Mouse (Mus musculus) common myeloid progenitor, adult 5-6 weeks (primary cell): ENCODE data around the gene Rprd1b. TPM values are rescaled to one million over a fixed set of nuclear protein-coding genes. Genes with fewer than 3 reads are reported as not detected.

Experiments used
- ATAC-seq: replicated peaks from 2 replicates; pipeline ENCODE4 v1.8.0; 2016; ENCODE audit warnings: low read depth, mild to moderate bottlenecking, moderate TSS enrichment, inconsistent platforms; ENCODE audit not compliant: poor library complexity, severe bottlenecking
- total RNA-seq: library from RNA; stranded (forward); fragments of 200-1000, 187-1606 nt; gene quantifications from 2 replicates; pipeline ENCODE4 v1.2.3, GENCODE M21; 2017

Gene Rprd1b
- total RNA-seq, 1 experiment from 2014 or later, result 35.6 TPM

- no peak for ATAC-seq
These were observed 137.5 kb downstream of the Rprd1b start for GRCm38 (mm10) chr2:158165776-158166175.

GRCm38 (mm10) chr2:158166628-158167027 is 138.3 kb downstream of the Rprd1b start:
- peak; percentile 91 for ATAC-seq

- peak; percentile 31 for ATAC-seq
These were observed 139.4 kb downstream of the Rprd1b start for GRCm38 (mm10) chr2:158167496-158168205.

GRCm38 (mm10) chr2:158168741-158169211 is 140.5 kb downstream of the Rprd1b start:
- no peak for ATAC-seq

- ATAC-seq, result no peak
These were observed 141.1 kb downstream of the Rprd1b start for GRCm38 (mm10) chr2:158169351-158169750.

- ATAC-seq, result no peak
These were observed 141.5 kb downstream of the Rprd1b start for GRCm38 (mm10) chr2:158169771-158170170.

GRCm38 (mm10) chr2:158170394-158170793 is 142.1 kb downstream of the Rprd1b start:
- ATAC-seq, result no peak

GRCm38 (mm10) chr2:158174438-158174837 is 146.1 kb downstream of the Rprd1b start:
- ATAC-seq, result peak; percentile 37

- ATAC-seq, result peak; percentile 13
These were observed 146.7 kb downstream of the Rprd1b start for GRCm38 (mm10) chr2:158174958-158175357.

GRCm38 (mm10) chr2:158175433-158175832 is 147.1 kb downstream of the Rprd1b start:
- peak; percentile 77 for ATAC-seq

- ATAC-seq, result no peak
These were observed 148.5 kb downstream of the Rprd1b start for GRCm38 (mm10) chr2:158176763-158177162.

- ATAC-seq, result no peak
These were observed 149.3 kb downstream of the Rprd1b start for GRCm38 (mm10) chr2:158177574-158177973.

- no peak for ATAC-seq
These were observed 149.8 kb downstream of the Rprd1b start for GRCm38 (mm10) chr2:158178139-158178538.

GRCm38 (mm10) chr2:158178696-158179369 is 150.5 kb downstream of the Rprd1b start:
- ATAC-seq, result peak; percentile 39

- no peak for ATAC-seq
These were observed 151.2 kb downstream of the Rprd1b start for GRCm38 (mm10) chr2:158179370-158180111.

- ATAC-seq, result no peak
These were observed 152.5 kb downstream of the Rprd1b start for GRCm38 (mm10) chr2:158180797-158181196.

Other genes with a start within 250 kb of the Rprd1b start
- not detected in 2 replicates for gene Vstm2l, start 113.8 kb upstream of the Rprd1b start, total RNA-seq
- 23.9 and 32.5 TPM in 2 replicates for gene Tti1, start 64 bp upstream of the Rprd1b start, total RNA-seq
- 3.8 and 5.4 TPM in 2 replicates for gene Tgm2, start 117.9 kb downstream of the Rprd1b start, total RNA-seq
- gene D630003M21Rik, start 200.7 kb downstream of the Rprd1b start, total RNA-seq, result not detected in 2 replicates
- gene Bpi, start 229.6 kb downstream of the Rprd1b start, total RNA-seq, result not detected in 2 replicates